Mouse (Mus musculus) testis, adult 2 months (tissue): Measurements from ENCODE around the gene Vps4a. TPM values are rescaled to one million over a fixed set of nuclear protein-coding genes. Genes with fewer than 3 reads are reported as not detected.
A peak's percentile ranks its signal among the peaks of the same experiment; 100 is the strongest.
"Not testable (repeated sequence)": the region's sequence is repeated elsewhere in the genome, so short reads cannot be mapped to it uniquely, and the experiment has no call there.

Experiments used
- H3K27ac ChIP-seq: fragments of 200-500 bp; 2 replicates; pipeline ENCODE4 v1.5.1; 2012; ENCODE audit warnings: low read depth, low read length; ENCODE audit not compliant: control insufficient read depth, insufficient read depth
- H3K27me3 ChIP-seq: fragments of 200-500 bp; 2 replicates; pipeline ENCODE4 v1.6.1; 2012; ENCODE audit warnings: mild to moderate bottlenecking, low read length, moderate library complexity; ENCODE audit not compliant: control insufficient read depth, insufficient read depth
- H3K36me3 ChIP-seq: fragments of 200-500 bp; 2 replicates; pipeline ENCODE4 v1.6.1; 2012; ENCODE audit warnings: mild to moderate bottlenecking, low read length; ENCODE audit not compliant: control insufficient read depth, insufficient read depth
- H3K4me1 ChIP-seq: fragments of 200-500 bp; 2 replicates; pipeline ENCODE4 v1.6.1; 2012; ENCODE audit warnings: low read length; ENCODE audit not compliant: control insufficient read depth, insufficient read depth
- H3K4me3 ChIP-seq: fragments of 200-500 bp; 2 replicates; pipeline ENCODE4 v1.5.1; 2012; ENCODE audit warnings: low read depth, mild to moderate bottlenecking, low read length, moderate library complexity, mixed read lengths; ENCODE audit not compliant: control insufficient read depth
- CTCF ChIP-seq: fragments of 200-500 bp; IDR thresholded peaks from 2 replicates; pipeline ENCODE4 v1.5.1; 2012; ENCODE audit warnings: low read depth, mild to moderate bottlenecking, inconsistent platforms, low read length, moderate library complexity; ENCODE audit not compliant: control insufficient read depth, insufficient read depth, insufficient replicate concordance
- POLR2A ChIP-seq: fragments of 200-500 bp; IDR thresholded peaks from 2 replicates; pipeline ENCODE4 v1.6.1; 2012; ENCODE audit warnings: low read depth, mild to moderate bottlenecking, inconsistent platforms, low read length, moderate library complexity; ENCODE audit not compliant: control insufficient read depth
- polyA plus RNA-seq: library from polyadenylated mRNA; depleted of rRNA; stranded (reverse); fragments of >200 nt; gene quantifications from 2 replicates; pipeline ENCODE4 v1.2.3, GENCODE M21; 2012

Gene Vps4a
- polyA plus RNA-seq, 1 experiment, result 97.0 TPM

DNA sequence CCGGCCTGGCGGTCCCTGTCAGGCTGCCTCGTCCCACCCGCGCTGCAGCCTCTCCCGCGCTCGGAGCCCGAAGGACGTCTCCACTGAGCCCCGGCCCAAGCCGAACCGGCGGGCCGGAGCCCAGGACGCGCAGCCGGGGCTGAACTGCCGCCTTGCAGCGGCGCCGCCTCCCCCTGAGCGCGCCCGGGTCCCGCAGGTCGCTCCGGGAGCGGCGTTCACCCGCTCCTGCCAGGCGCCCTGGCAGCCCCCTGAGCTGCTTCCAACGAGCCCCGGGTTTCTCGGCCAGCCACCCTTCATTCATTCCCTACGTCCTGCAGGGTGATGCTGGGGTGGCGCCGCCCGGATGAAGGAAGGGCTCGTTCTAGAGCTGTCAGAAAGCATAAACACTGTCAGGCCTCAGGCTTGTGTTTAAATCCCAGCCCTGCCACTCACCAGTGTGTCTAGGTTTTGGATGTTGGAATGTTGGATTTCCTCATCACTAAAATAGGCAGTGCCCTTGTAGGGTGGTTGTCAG, 612 bp downstream of the Vps4a start:
- H3K27ac ChIP-seq, result peak overlapping the region; percentile 92
- H3K4me3 ChIP-seq, result peak overlapping the region; percentile 97
- no peaks in the 10 kb centered on the region for H3K27me3 ChIP-seq
- H3K4me1 ChIP-seq, result peaks cover 26% of the 10 kb centered on the region
- H3K36me3 ChIP-seq, result peaks cover 1% of the 10 kb centered on the region
- TF ChIP-seq CTCF (no peak), POLR2A (no peak)

DNA sequence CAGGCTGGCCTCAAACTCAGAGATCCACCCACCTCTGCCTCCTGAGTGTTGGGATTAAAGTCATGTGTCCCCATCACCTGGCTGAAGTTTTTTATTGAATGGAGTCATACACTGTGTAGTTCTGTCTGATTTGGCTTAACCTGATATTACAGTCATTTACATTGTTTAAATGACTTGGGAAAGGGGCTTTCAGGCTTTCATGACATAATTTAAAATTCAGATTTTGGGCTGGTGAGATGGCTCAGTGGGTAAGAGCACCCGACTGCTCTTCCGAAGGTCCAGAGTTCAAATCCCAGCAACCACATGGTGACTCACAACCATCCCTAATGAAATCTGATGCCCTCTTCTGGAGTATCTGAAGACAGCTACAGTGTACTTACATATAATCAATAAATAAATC, 2.6 kb downstream of the Vps4a start:
- H3K27me3 ChIP-seq, H3K36me3 ChIP-seq, H3K27ac ChIP-seq: not testable (repeated sequence)
- Histone ChIP-seq H3K4me1 (peaks cover 21% of the 10 kb centered on the region), H3K4me3 (peak overlapping the region; percentile 16; the same call in 1 of the 2 replicates)

DNA sequence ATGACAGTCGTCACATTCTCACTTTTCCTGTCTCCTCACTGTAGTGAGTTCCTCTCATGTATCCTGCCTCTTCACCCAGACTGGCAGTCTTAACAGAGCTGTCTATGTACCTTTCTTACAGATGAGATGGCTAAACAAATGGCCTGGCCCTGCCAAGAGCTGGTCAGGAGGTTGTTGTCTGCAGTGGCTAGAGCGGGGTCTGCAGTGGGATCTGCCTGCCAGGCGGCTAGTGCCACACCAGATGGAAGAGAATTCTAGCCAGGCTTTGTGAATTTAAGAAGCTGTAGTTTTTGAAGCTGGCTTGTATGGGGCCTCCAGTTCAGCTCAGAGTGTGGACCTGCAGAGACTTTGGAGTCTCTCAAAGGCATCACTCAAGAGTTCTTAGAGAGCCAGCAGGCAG, 4.6 kb downstream of the Vps4a start:
- Histone ChIP-seq H3K27ac (no peak overlapping the region), H3K4me1 (peaks cover 4% of the 10 kb centered on the region)

DNA sequence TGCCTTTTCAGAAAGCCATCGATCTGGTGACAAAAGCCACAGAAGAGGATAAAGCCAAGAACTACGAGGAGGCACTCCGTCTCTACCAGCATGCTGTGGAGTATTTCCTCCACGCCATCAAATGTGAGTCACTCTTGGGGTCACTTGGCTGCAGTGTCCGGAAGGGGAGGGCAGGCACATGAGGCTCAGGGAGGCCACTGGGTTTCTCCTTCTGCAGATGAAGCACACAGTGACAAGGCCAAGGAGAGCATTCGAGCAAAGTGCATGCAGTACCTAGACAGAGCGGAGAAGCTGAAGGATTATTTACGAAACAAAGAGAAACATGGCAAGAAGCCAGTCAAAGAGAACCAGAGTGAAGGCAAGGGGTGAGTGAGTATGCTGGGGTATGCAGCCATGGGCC, 5.6 kb downstream of the Vps4a start:
- TF ChIP-seq CTCF (no peak), POLR2A (no peak)
- Histone ChIP-seq H3K27me3 (no peaks in the 10 kb centered on the region), H3K4me1 (peaks cover 4% of the 10 kb centered on the region), H3K27ac (no peak overlapping the region), H3K4me3 (no peak overlapping the region), H3K36me3 (peaks cover 1% of the 10 kb centered on the region)

More for the DNA sequence above, 4.6 kb downstream of the Vps4a start:
- H3K36me3 ChIP-seq, result peaks cover 1% of the 10 kb centered on the region
- TF ChIP-seq POLR2A (no peak), CTCF (no peak)
- no peaks in the 10 kb centered on the region for H3K27me3 ChIP-seq
- no peak overlapping the region for H3K4me3 ChIP-seq

DNA sequence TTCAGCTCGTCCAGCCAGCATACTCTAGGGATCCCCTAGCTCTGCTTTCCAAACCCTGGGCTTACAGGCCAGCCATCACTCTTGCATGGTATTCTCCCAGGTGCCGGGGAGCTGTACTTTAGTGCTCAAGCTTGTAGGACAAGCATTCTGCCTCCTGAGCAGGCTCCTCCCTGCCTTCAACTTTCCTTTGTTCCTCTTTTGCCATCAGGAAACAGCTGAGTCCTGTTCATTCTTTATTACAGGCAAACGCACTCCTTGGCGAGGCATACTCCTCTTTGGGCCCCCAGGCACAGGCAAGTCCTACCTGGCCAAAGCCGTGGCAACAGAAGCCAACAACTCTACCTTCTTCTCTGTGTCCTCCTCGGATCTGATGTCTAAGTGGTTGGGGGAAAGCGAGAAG, 9.6 kb downstream of the Vps4a start:
- no peak for TF ChIP-seq POLR2A
- TF ChIP-seq CTCF, result no peak
- no peak overlapping the region for H3K27ac ChIP-seq
- H3K36me3 ChIP-seq, result peaks cover 4% of the 10 kb centered on the region
- no peaks in the 10 kb centered on the region for H3K4me1 ChIP-seq
- H3K4me3 ChIP-seq, result no peak overlapping the region
- no peaks in the 10 kb centered on the region for H3K27me3 ChIP-seq

DNA sequence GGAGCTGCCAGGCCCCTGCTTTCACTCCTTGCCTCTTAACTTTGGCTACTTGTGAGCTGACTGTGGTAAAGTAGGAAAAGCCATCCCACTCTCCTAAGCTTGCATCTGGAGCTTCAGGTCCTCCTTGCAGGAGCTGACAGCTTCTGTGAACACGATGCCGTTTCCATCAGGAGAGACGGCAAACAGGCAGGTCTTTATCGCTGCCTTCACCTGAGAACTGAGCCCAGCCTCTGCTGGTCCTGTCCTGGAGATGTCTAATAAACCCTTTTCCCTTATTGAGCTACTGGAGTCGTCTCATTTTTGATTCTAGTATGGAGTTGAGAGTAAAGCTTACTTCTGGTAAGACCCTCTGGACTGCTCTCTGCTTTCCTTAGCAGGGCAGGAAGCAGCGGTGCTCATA, 14.5 kb downstream of the Vps4a start:
- Histone ChIP-seq H3K4me3 (no peak overlapping the region), H3K36me3 (peaks cover 4% of the 10 kb centered on the region), H3K27ac (no peak overlapping the region), H3K27me3 (no peaks in the 10 kb centered on the region), H3K4me1 (peaks cover 9% of the 10 kb centered on the region)
- TF ChIP-seq POLR2A (no peak), CTCF (no peak)

DNA sequence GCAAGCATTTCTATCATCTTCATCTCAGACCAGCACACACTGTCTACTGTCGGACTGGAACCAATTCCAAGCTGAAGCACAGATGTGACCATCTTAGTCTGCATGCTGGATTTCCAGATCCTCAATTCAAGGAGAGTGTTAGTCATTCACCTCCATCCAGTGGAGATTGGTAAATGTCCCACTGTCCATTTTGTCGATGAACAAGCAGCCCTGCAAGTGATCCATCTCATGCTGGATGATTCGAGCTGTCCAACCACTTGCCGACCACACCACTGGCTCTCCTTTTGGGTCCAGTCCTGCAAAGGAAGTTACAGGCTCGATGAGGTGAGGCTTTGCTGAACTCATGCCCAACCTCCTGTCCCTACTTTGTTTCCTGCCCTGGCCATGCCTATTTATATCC, 16.0 kb downstream of the Vps4a start:
- TF ChIP-seq POLR2A (no peak), CTCF (no peak)
- Histone ChIP-seq H3K36me3 (peaks cover 4% of the 10 kb centered on the region), H3K4me1 (peaks cover 9% of the 10 kb centered on the region), H3K27me3 (no peaks in the 10 kb centered on the region), H3K27ac (no peak overlapping the region), H3K4me3 (no peak overlapping the region)
